Mouse (Mus musculus): ENCODE measurements around the gene Gm11634.

The Gm11634 gene

DNA sequence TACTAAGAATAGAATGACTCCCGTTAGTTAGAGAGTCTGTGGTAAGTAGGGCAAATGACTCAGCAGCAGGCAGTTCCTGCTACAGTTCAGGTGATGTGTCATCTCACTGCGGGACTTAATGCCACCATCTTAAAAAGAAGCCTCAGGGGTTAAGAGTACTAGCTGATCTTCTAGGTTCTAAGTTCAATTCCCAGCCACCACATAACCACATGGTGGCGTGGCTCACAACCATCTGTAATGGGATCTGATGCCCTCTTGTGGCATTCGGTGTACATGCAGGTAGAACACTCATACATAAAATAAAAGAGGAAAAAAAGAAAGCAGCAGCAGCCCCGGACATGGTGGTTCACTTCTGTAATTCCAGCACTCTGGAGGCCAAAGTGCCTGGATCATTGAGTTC, 36.7 kb downstream of the Gm11634 start:
- peak; percentile 64 for DNase-seq

DNA sequence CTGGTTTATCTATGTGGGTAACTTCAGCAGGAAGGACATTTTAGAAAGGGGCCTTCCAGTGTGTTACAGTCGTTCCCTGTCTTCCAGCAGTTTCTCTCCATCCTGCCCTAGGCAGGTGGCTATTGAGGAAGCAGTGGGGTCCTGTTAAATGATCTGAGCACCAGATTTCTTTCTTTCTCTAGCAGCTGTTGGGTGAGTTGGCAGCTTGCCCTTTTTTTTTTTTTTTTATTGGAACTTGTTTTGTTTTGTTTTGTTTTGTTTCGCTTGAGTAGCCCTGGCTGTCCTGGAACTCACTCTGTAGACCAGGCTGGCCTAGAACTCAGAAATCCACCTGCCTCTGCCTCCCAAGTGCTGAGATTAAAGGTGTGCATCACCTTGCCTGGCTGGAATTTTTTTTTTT, 42.1 kb downstream of the Gm11634 start:
- DNase-seq = no peak

DNA sequence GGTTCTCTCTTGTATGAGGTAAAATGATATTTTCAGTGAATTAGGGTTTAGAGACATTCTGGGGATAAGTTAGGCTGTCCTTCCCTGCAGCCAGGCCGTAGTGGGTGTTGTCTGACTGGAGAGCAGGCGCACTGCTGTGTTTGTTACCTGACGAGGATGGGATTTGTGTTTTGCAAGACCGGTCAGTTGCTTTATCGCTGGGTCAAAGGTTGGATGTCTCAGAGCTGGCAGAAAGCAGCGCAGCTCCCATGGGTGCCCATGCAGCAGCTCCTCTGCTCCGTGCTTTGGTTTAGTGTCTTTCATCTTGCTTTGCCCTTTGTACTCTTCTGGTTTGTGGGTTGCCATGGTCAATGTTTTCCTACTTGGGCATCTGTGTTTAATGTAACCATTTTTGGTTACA, 42.5 kb downstream of the Gm11634 start:
- DNase-seq = peak; percentile 58

DNA sequence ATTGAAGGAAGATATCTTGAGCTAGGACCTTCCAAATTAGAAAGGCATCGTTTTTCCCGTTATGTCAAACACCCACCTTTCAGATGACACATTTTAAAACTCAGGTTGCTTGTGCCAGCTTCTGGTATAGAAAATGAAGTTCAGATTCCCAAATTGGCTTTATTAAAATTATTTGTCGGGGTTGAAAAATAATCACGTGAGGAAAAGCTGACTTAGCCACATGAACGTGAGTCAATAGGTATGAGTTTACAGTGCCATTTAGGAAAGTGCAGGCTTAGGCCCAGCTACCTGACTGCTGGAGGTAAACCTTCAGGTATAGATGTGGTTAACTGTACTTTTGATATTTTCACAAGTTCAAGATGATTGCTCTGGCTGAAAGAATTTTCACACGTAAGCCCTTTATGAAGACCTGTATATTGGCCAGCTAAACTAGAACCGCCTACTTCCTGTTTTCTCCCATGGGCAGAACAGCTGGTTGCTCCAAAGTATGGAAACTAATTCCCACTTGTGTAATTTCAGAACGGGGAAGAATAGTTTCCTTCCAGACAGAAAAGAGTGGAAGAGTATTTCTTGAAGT, 45.6 kb downstream of the Gm11634 start:
- DNase-seq = no peak

DNA sequence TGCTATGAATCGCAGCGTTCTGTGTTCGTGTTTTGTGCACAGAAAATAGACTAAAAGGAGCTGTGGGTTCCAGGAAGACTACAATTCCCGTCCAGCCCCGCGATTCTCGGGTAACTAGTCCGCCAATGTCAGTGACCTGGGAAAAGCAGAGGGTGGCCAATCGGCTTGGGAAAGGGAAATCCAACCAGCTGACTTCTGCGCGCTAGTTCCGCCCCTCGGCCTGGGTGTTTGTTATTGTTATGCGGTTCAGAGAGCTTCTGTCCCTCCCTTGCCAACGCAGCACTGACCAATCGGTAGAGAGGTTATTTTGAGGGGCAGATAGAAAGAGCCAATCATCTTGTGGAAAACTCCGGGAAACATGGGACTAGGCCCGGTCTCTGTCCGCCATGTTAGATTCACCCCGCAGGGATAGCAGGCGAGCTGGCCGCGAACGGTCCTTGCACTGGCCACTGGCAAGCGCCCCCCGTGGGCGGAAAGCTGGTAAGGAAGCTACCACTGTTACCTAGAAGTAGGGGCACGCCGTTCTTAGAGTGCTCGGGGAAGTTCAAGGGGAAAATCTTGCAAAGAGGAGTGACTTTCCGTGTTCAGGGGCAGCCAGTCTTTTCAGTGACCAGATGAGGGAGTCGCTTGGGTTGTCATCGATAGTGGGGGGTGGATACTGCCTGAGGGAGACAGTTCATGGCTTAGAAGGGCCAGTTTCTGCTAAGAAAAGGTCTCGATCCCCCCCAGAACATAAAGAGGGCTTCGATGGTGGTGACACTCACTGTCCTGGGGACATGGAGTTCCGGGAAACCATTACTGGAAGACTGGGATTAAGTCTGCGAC, 46.4 kb downstream of the Gm11634 start:
- peak; percentile 97 for DNase-seq

DNA sequence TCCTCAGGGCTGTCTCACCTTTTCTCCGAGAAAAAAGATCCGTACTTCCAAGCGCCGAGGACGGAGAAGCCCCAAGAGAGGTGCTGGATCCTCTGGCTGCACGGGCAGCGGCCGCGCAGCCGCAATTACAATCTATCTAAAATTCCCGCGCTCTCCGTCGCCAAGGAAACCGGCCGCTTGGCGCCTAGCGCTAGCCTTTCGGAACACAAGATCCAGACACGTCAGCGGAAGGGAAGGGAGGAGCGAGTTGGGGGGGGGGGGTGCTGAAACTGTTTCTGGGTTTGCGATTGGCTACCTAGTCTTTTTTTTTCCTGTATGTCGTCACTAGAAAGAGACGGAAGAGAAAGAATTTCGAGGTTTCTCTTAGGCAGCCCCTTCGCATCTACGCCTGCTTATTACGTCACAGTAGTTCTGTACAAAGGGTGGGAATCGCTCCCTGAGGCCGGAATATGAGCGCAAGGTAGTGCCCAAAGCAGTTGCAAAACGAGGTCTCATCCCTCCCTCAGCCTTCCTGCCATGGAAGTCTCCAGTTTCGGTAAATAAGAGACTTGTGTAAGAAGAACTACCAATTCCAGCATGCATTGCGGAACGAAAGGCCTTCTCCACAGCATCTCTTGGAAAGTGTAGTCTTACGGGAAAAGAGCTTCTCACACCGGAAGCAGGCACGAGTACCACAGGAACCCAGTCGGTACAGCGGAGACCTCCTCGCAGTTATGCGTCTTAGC, 47.1 kb downstream of the Gm11634 start, which contains the start of the genes Brca1 and Nbr1:
Gene Brca1 (minus strand): TSS at position 205 of the 725 bp plus-strand sequence.
Gene Nbr1 (plus strand): TSS at position 399 of the 725 bp plus-strand sequence.
- peak; percentile 97 for DNase-seq

DNA sequence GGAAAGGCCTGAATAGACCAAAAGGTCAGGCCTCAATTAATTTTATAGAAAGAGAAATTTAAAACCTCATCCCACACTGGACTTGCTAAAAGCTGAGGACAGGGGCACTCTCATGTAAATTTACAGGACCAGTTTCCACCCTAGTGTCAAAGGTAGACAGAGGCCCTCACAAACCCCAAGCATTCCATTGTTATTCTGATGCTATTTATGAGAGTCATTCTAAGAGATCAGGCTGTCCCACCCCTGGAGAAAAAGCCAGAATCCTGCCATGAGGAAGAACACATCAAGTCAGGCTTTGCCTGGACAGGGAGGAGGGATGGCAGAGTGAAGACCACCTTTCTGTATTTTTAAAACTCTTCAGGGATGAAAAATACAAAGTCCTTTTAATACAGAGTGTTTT, 50.5 kb downstream of the Gm11634 start:
- no peak for DNase-seq

DNA sequence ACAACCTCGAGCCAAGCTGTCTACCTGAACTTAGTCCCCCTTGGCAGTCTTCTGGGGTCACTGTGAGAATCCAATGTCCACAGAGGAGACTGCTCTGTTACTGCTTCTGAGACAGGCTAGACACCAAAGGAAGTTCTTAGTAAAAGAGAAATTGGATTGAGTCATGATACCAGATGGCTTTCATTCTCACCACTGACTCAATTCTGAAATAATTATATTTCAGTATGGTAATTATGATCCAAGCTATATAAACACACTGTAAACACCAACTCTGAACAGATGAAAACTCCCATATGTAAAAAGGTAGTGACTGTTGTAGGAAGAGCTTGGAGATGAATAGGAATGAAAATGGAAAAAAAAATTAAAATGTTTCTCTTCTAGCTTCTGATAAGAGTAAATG, 54.9 kb downstream of the Gm11634 start:
- DNase-seq = no peak
